Mouse (Mus musculus) adrenal gland, adult 18-20 months (tissue): ENCODE measurements around the gene Olfr1009. TPM values are rescaled to one million over a fixed set of nuclear protein-coding genes. Genes with fewer than 3 reads are reported as not detected.
"Not testable (repeated sequence)": the region's sequence is repeated elsewhere in the genome, so short reads cannot be mapped to it uniquely, and the experiment has no call there.

Experiments used
- DNase-seq, 2 experiments: peaks; one replicate each; pipeline ENCODE4 v3.0.0; 2021 to 2022; ENCODE audit warnings: low spot score in 2 of 2
- long read RNA-seq, 2 experiments: library from polyadenylated mRNA; stranded (forward); transcript quantifications; one replicate each; pipeline ENCODE4 v2.0.0; 2021
- total RNA-seq, 2 experiments: library from RNA; stranded (reverse); gene quantifications; 1 replicate in 1 of 2; 2 replicates in 1 of 2; pipeline ENCODE4 v1.2.3; 2021

The Olfr1009 gene
- total RNA-seq = not detected
- long read RNA-seq, experiment 1 = 0 reads
- long read RNA-seq, experiment 2 = 0 reads

DNA sequence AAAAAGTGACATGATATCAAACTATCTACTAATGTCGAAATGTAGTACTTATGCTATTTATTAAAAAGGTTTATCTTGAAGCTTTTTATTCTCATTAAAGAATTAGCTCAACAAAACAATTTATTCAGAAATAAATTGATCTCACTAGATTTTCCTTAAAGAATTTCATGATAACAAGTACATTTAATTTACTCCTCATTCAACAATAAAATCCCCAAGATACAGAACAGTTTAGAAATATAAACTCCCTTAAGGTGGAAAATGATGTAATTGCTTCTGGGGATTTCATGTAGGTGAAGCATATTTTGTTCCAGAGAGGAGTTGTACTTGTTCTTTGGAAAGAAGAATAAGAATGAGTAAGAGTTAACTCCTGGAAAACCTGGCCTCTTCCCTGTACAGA, at the start of gene Olfr1009:
Gene Olfr1009 (plus strand): TSS at position 301 of the 400 bp plus-strand sequence.
- DNase-seq = no peak

DNA sequence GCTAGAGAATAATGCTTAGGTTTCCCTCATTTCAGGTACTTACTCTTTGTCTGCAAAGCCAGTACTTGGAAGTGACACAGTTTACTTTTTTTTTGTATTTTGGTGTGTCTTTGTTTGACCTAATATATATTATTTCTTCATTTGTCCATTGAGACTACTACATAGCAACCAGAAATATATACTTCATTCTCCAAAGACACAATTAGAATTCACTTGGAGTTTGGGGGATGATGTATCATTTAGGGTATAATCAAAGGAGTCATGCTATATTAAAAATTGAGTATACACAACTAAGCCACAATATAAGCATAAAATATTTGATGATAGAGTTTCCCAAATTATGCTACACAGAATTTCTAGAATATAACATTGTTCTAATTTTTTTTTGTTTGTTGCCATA, 36.6 kb upstream of the Olfr1009 start, which contains the start of gene Olfr1006:
Gene Olfr1006 (minus strand): TSS at position 101 of the 400 bp plus-strand sequence.
- no peak for DNase-seq

DNA sequence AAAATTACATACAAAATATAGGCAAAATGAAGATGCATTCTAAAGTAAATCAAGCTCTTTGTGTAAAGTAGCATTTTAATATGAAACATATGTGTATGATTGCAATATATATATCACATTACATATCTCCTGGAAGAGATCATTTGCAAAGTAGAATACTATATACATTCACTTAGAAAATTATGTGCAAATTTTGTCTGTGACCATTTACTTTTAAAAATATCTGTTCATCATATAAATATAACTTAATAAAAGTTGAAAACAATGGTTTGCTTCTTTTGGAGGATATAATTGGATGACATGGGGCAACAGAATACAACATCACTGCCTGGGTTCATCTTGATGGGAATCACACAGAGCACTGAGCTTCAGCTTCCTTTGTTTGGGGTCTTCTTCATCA, 26.1 kb upstream of the Olfr1009 start, which contains the start of gene Olfr1008:
Gene Olfr1008 (plus strand): TSS at position 301 of the 400 bp plus-strand sequence.
- DNase-seq = no peak

DNA sequence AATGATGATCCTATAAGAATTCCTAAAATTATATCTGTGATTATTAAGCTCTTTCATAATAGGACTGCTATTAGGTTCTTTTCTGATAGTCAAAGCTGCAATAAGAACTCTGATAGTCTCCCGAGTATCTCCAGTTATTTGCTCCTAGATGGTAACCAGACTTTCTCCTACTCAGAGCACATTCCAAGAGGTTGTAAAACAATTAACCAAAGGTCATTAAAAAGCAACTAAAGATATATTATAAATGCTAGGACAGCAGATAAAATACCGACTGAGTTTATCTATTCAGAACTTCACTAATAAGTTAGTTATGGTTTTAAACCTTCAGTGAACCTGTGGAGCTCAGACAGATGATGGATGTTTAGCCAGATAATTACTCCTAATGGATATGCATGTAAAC, 4.5 kb upstream of the Olfr1009 start:
- not testable (repeated sequence) for DNase-seq

DNA sequence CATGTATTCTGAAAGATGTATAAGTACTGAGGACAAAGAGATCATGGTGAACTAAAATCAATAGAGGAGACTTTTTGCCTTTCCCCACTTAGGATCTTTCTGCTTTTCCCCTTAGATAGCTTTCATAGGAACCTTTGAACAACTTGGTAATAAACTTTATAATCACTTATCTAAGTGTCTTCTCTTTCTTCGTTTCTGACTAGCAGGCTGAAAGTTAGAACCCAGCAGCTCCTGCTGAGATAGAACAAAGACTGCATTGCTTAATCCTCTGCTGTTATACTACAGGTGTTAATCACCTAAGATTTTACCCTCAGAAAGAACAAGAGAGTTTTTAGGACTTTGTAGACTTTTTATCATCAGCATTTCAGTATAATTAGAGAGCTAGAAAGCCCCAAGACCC, 4.1 kb upstream of the Olfr1009 start:
- no peak for DNase-seq

DNA sequence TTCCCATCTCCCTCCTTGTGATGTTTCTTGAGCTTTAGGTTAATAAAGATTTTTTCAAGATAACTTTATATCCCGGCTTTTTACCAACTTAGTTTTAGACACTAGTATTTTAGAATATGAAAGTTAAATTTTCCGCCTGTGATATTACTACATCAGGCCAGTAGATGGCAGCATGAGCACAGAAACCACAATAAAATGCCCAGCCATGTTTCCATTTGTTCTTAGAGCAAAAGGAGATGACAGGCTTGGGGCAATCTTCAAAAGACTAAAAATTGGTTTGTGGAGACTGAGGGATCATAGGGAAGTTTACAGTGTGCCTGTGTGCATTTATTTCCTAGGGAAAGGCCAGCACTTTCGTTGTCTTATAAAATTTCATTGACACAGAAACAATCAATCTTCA, 10.6 kb downstream of the Olfr1009 start:
- peak in 1 of 2 experiments; percentile 26 for DNase-seq

DNA sequence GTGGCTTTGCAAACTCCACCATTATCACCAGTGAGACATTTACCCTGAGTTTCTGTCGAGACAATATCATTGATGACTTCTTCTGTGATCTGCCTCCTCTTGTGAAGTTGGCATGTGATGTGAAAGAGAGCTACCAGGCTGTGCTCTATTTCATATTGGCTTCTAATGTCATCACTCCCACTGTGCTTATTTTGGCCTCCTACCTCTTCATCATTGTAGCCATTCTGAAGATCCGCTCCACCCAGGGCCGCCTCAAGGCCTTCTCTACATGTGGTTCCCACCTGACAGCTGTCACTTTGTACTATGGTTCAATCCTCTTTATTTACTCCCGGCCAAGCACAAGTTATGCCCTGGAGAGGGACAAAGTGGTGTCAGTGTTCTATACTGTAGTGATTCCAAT, 38.6 kb downstream of the Olfr1009 start:
- no peak for DNase-seq

DNA sequence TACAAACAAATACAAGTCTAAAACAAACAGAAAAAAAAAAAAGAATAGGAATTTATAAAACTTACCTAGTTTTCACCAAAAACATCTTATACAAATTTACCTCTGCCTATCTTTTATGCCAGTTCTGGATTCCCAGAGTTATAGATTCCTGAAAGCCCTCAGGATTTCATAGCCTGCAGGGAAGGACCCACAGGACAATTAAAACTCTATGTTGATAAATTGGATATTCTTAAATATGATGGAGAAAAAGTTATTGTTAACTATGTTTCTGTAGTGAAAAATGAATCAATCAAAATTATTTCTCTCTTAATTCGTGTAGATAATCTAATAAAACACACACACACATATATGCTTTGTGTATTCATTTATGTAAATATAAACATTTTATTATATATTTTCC, 47.4 kb downstream of the Olfr1009 start, which contains the start of gene Olfr1012:
Gene Olfr1012 (minus strand): TSS at position 101 of the 400 bp plus-strand sequence.
- DNase-seq = no peak

DNA sequence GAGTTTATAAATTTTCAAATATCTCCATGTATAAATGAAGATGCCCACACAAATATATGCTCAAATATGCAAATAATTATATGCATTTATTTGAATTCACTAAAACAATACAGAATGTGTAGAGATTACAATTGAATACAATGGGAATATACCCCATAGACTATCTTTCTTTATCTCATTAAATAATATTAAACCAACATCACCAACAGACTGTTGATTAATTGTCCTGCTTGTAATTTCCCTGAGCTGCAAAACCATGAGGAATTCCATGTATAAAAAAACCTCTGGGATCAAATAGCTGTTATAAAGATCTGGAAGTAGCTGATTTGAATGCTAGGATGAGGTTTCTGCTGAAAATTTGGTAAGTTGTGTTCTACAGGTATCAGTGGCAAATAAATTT, 51.6 kb downstream of the Olfr1009 start, which contains the start of gene Olfr1013:
Gene Olfr1013 (plus strand): TSS at position 301 of the 400 bp plus-strand sequence.
- DNase-seq = no peak

DNA sequence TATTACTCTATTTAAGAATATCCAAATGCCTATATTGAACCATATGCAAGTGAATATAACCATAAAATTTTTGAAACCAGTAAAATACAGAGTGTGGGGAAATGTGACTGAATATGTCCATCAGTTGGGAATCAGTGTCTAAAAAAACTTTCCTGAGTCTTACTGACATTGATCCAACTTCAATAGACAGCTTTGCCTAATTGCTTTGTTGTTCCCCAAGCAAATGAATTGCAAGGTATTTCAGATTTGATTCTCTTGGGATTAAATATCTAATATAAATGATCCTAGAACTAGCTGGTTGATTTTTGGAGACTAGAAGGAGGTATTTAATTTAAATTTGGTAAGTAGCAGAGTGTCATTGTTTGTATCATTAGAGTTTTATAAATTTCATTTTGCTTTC, 57.2 kb downstream of the Olfr1009 start, which contains the start of gene Olfr1014:
Gene Olfr1014 (plus strand): TSS at position 301 of the 400 bp plus-strand sequence.
- DNase-seq = no peak

Other genes with a start within 250 kb of the Olfr1009 start
- under 1 TPM; 0.13 to 0.20 TPM for gene 4833423E24Rik, start 196.4 kb upstream of the Olfr1009 start, total RNA-seq
- gene Olfr996, start 136.2 kb upstream of the Olfr1009 start, total RNA-seq = not detected
- not detected for gene Olfr998, start 126.5 kb upstream of the Olfr1009 start, total RNA-seq
- not detected for gene Olfr1000, start 103.5 kb upstream of the Olfr1009 start, total RNA-seq
- not detected for gene Olfr1002, start 64.7 kb upstream of the Olfr1009 start, total RNA-seq
- gene Olfr154, start 51.0 kb upstream of the Olfr1009 start, total RNA-seq = not detected
- not detected for gene Olfr1006, start 36.7 kb upstream of the Olfr1009 start, total RNA-seq
- gene Olfr1008, start 26.0 kb upstream of the Olfr1009 start, total RNA-seq = not detected
- not detected for gene Olfr1012, start 47.3 kb downstream of the Olfr1009 start, total RNA-seq
- not detected for gene Olfr1013, start 51.7 kb downstream of the Olfr1009 start, total RNA-seq
- not detected for gene Olfr1014, start 57.3 kb downstream of the Olfr1009 start, total RNA-seq
- gene Olfr1015, start 66.6 kb downstream of the Olfr1009 start, total RNA-seq = not detected
- gene Olfr1016, start 87.1 kb downstream of the Olfr1009 start, total RNA-seq = not detected
- gene Olfr1018, start 103.1 kb downstream of the Olfr1009 start, total RNA-seq = not detected
- gene Olfr1019, start 130.1 kb downstream of the Olfr1009 start, total RNA-seq = not detected
- not detected for gene Olfr1020, start 131.6 kb downstream of the Olfr1009 start, total RNA-seq
- gene Olfr1022, start 153.2 kb downstream of the Olfr1009 start, total RNA-seq = not detected
- gene Olfr1023, start 170.2 kb downstream of the Olfr1009 start, total RNA-seq = not detected
- not detected for gene Olfr1024, start 189.6 kb downstream of the Olfr1009 start, total RNA-seq
- not detected for gene Olfr1025-ps1, start 199.8 kb downstream of the Olfr1009 start, total RNA-seq
- gene Olfr1026, start 206.1 kb downstream of the Olfr1009 start, total RNA-seq = not detected
- gene Olfr1028, start 235.0 kb downstream of the Olfr1009 start, total RNA-seq = not detected